Mouse (Mus musculus) cerebellum, adult 2 months (tissue): ENCODE measurements around the gene Mxd4.

Source experiments
- CTCF ChIP-seq: fragments of 200-500 bp; IDR thresholded peaks from 2 replicates; pipeline ENCODE4 v1.5.1; 2011; ENCODE audit warnings: low read depth, mild to moderate bottlenecking, control low read depth, low read length, moderate library complexity, borderline replicate concordance; ENCODE audit not compliant: insufficient read depth
- POLR2A ChIP-seq: fragments of 200-500 bp; IDR thresholded peaks from 2 replicates; pipeline ENCODE4 v1.6.1; 2011; ENCODE audit warnings: low read length, control low read depth, borderline replicate concordance; ENCODE audit not compliant: insufficient read depth

DNA sequence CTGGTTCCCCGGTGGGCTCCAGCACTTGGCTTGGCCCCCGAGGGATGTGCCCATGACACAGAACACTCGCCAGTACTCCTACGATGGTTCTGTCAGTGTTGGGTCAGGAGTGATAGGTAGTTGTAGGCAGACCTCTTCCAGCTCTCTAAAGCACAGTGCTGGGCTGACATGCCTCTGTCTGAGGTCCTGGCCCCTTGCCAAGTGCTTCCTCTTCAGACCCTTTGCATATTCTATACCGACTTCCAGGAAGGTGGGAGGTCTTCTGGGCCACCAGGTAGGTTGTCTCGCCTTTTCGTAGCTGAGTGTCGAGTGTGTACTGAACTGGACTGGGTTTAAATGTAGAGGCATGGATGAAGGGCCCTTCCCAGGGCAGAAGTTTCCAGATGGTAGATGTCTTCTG, 26.1 kb upstream of the Mxd4 start:
- TF ChIP-seq POLR2A (no peak), CTCF (no peak)
